Mouse (Mus musculus) liver, embryonic 13.5 days (tissue): ENCODE measurements around the gene Gm17428. TPM values are rescaled to one million over a fixed set of nuclear protein-coding genes. Genes with fewer than 3 reads are reported as not detected.
"Not testable (repeated sequence)": the region's sequence is repeated elsewhere in the genome, so short reads cannot be mapped to it uniquely, and the experiment has no call there.

ENCODE experiments used
- ATAC-seq: fragments of 200-750 bp; cut with Nextera tagmentation; 2 replicates; pipeline ENCODE4 v1.8.0; 2017; ENCODE audit warnings: low read depth, mild to moderate bottlenecking, moderate number of reproducible peaks, moderate library complexity
- DNase-seq: peaks from one replicate; pipeline ENCODE4 v3.0.0; 2022
- H3K27ac ChIP-seq: fragments of 300-500 bp; sonication (generic); 2 replicates; pipeline ENCODE4 v1.5.1; 2015; ENCODE audit warnings: moderate library complexity, mild to moderate bottlenecking, inconsistent platforms
- H3K27me3 ChIP-seq: fragments of 300-500 bp; sonication (generic); 2 replicates; pipeline ENCODE4 v1.6.1; 2015; ENCODE audit warnings: mild to moderate bottlenecking, inconsistent platforms
- H3K36me3 ChIP-seq: fragments of 300-500 bp; sonication (generic); 2 replicates; pipeline ENCODE4 v1.6.1; 2015; ENCODE audit warnings: mild to moderate bottlenecking, inconsistent platforms
- H3K4me1 ChIP-seq: fragments of 300-500 bp; sonication (generic); replicated peaks from 2 replicates; pipeline ENCODE4 v1.6.1; 2015; ENCODE audit warnings: inconsistent platforms
- H3K4me2 ChIP-seq: fragments of 300-500 bp; sonication (generic); 2 replicates; pipeline ENCODE4 v1.6.1; 2015; ENCODE audit warnings: inconsistent platforms, mild to moderate bottlenecking, moderate library complexity
- H3K4me3 ChIP-seq: fragments of 300-500 bp; sonication (generic); replicated peaks from 2 replicates; pipeline ENCODE4 v1.5.1; 2015; ENCODE audit warnings: mild to moderate bottlenecking, inconsistent platforms
- H3K9ac ChIP-seq: fragments of 300-500 bp; sonication (generic); 2 replicates; pipeline ENCODE4 v1.6.1; 2015; ENCODE audit warnings: mild to moderate bottlenecking, inconsistent platforms
- H3K9me3 ChIP-seq: fragments of 300-500 bp; sonication (generic); replicated peaks from 2 replicates; pipeline ENCODE4 v1.6.1; 2016; ENCODE audit warnings: inconsistent platforms
- WGBS: fragments of 180-500 bp; shearing (Covaris S2); methylation state at CpG from one replicate; pipeline ENCODE4 v1.1.7; 2015; ENCODE audit not compliant: insufficient replicate concordance; 5-methylcytosine and 5-hydroxymethylcytosine counted together
- polyA plus RNA-seq: library from polyadenylated mRNA; unstranded; fragments of >200 nt; fragmentation: Nextera tagmentation; extraction: Ambion mirVana; gene quantifications from 2 replicates; pipeline ENCODE4 v1.2.1, GENCODE M21; 2015

Gene Gm17428
- polyA plus RNA-seq, 1 experiment from 2014 or later, result not detected

DNA sequence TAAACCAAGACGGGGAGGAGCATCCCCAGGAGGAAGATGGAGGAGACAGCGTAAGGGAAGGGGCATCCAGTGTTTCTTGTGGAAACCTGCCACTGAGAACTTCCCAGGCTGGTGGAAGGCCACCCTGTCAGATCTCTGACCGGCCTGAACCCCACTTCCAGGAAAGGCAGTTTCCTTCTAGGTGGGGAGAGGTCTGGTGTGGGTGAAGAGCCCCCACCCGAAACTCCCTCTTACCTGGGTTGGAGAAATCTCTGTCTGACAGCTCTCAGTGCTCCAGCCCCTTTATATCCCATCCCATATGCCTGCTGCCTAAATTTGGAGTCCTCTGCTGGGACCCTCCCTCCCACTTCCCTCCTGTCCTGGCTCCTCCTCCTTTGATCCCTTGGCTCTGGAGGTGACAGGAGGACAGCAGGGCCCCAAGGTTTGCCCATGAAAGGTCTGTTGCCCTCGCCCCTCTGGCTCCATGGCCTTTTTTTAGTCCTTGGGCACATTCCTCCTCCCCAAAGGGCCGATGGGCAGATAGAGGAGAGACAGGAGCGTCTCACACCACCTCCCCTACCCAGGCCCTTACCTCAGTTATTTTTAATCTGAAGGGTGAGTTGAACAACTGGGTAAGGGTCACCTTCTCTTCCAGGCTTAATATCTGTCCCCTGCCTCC, 10.3 kb upstream of the Gm17428 start, which contains the start of gene Myh6:
Myh6 (minus strand) TSS at position 608 of the 658 bp plus-strand sequence.
- H3K9me3 ChIP-seq, result no peaks in the 10 kb centered on the region
- 0 out of 2 replicates have a peak, but pooled peaks cover 4% of the 10 kb centered on the region for H3K27me3 ChIP-seq
- H3K9ac ChIP-seq, result no peak within 1 kb of the TSS
- H3K4me2 ChIP-seq, result no peak within 1 kb of the TSS
- H3K36me3 ChIP-seq, result no peaks in the 10 kb centered on the region
- H3K4me1 ChIP-seq, result no peaks in the 10 kb centered on the region
- H3K4me3 ChIP-seq, result no peak within 1 kb of the TSS
- no peak within 1 kb of the TSS for H3K27ac ChIP-seq
- 45% methylated on average over 7 of the region's 7 CpGs for WGBS
- ATAC-seq, result no peak
- no peak for DNase-seq

DNA sequence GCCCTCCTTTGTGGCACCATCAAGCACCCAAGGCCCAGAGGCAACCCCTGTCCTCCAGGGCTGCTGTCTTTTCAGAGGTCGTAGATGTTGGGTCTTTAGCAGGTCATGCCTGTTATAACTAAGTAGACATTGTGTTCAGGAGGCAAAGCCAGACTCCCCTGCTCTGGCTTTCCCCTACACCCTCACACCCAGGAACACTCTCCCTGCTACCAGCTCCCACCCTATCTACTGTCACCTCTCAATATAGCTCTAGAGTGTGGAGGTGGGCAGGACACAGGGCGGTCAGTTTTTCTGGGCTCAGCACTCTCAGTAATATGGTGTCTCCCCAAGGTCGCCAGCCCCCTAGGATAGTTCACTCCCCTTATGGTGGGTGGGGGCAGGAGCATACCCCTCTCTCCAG, 8.9 kb upstream of the Gm17428 start:
- H3K4me1 ChIP-seq, result no peaks in the 10 kb centered on the region
- H3K27me3 ChIP-seq, result 0 out of 2 replicates have a peak, but pooled peaks cover 4% of the 10 kb centered on the region
- H3K36me3 ChIP-seq, result no peaks in the 10 kb centered on the region
- no peak overlapping the region for H3K4me2 ChIP-seq
- no peak overlapping the region for H3K9ac ChIP-seq
- H3K9me3 ChIP-seq, result no peaks in the 10 kb centered on the region
- ATAC-seq (no peak), DNase-seq (no peak)
- H3K27ac ChIP-seq, result no peak overlapping the region
- no peak overlapping the region for H3K4me3 ChIP-seq
- WGBS, result 62% methylated on average over 3 of the region's 3 CpGs

DNA sequence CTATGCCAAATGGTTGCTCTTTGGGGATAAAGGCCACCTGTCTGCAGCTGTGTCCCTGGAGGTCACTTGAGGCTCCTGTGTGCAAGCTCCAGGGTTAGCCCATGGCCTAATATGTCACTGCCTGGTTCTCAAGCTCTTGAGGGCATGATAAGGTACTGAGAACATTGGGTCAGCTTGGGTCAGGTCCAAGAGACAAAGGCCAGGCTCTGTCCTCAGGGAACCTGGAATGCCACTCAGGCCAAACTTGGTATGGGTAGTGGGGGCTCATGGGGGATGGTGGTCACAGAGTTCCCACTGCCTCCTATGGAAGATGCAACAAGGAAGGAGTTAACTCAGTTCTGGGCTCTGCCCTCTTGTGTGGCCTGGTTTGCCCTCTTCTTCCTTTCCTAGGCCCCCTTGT, 8.4 kb upstream of the Gm17428 start:
- H3K36me3 ChIP-seq, result no peaks in the 10 kb centered on the region
- H3K4me3 ChIP-seq, result no peak overlapping the region
- H3K4me1 ChIP-seq, result no peaks in the 10 kb centered on the region
- no peak overlapping the region for H3K9ac ChIP-seq
- ATAC-seq, result no peak
- DNase-seq, result no peak
- no peak overlapping the region for H3K27ac ChIP-seq
- H3K27me3 ChIP-seq, result 0 out of 2 replicates have a peak, but pooled peaks cover 4% of the 10 kb centered on the region
- no peaks in the 10 kb centered on the region for H3K9me3 ChIP-seq
- no peak overlapping the region for H3K4me2 ChIP-seq

DNA sequence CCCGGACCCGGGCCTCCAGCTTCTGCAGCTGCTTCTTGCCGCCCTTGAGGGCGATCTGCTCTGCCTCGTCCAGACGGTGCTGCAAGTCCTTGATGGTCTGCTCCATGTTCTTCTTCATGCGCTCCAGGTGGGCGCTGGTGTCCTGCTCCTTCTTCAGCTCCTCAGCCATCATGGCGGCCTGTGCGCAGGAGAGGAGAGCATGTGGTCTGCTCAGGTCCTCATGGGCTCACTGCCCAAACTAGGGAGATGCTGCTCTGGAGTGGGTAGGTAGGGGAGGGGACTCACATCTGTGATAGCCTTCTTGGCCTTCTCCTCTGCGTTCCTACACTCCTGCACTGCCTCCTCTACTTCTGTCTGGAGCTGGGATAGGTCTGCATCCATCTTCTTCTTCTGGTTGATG, 3.9 kb upstream of the Gm17428 start:
- ATAC-seq, result not testable (repeated sequence)
- WGBS, result 83% methylated on average over 10 of the region's 11 CpGs

DNA sequence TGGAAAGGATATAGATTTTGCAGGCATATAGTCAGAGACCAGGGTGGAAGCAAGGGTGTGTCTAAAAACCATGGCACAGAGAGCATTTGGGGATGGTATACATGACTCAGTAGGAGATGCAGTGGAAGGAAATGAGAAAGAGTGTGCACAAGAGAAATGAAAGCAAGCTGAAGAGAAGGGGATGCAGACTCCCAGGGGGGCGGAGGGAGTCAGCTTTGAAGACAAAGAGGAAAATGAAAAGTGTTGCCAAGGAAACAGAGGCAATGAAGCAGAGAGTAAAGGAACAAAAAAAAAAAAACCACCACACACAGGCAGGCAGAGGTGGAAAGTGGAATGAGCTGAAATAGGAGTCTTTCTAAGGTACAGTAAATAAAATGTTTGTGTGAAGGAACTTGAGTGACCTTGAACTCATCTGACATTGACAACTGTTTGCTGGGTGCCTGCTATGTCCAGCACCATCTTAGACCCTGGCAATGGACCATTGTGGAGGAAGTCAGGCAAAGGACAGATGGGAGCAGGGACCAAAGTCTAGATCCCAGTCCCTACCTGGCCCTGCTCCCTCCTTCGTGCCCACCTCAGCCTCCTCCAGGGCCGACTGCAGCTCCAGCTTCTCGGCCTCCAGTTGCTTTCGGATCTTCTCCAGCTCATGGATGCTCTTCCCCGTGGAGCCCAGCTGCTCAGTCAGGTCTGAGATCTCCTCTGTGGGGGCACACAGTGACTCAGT, 2.5 kb upstream of the Gm17428 start:
- DNase-seq (no peak), ATAC-seq (no peak)
- no peak overlapping the region for H3K4me2 ChIP-seq
- H3K4me3 ChIP-seq, result no peak overlapping the region
- WGBS, result 66% methylated on average over 6 of the region's 6 CpGs
- no peak overlapping the region for H3K9ac ChIP-seq
- H3K27ac ChIP-seq, result no peak overlapping the region
- H3K4me1 ChIP-seq, result no peaks in the 10 kb centered on the region
- H3K27me3 ChIP-seq, result peaks cover 15% of the 10 kb centered on the region
- H3K36me3 ChIP-seq, result no peaks in the 10 kb centered on the region
- no peaks in the 10 kb centered on the region for H3K9me3 ChIP-seq

More for the DNA sequence above, 3.9 kb upstream of the Gm17428 start:
- H3K4me1 ChIP-seq, H3K27me3 ChIP-seq, H3K4me2 ChIP-seq, H3K27ac ChIP-seq, H3K36me3 ChIP-seq, DNase-seq, H3K9me3 ChIP-seq, H3K4me3 ChIP-seq, H3K9ac ChIP-seq: not testable (repeated sequence)

DNA sequence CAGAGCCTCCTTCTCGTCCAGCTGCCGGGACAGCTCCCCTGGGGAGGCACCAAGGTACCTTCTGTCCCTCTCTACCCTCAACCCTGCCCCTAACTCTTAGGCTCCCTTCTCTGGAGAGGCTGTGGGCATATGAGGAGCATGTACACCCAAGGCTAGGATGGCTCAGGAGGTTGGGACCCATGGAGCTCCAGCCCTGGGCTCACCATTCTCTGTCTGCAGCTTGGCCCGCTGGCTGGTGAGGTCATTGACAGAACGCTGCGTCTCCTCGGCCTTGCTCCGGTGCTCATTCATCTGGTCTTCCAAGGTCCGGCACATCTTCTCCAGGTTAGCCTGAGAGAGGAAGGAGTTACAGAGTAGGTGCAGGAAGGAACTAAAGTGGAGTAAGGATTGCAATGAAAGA, 1.9 kb downstream of the Gm17428 start:
- ATAC-seq, result no peak
- no peak overlapping the region for H3K27ac ChIP-seq
- no peaks in the 10 kb centered on the region for H3K36me3 ChIP-seq

DNA sequence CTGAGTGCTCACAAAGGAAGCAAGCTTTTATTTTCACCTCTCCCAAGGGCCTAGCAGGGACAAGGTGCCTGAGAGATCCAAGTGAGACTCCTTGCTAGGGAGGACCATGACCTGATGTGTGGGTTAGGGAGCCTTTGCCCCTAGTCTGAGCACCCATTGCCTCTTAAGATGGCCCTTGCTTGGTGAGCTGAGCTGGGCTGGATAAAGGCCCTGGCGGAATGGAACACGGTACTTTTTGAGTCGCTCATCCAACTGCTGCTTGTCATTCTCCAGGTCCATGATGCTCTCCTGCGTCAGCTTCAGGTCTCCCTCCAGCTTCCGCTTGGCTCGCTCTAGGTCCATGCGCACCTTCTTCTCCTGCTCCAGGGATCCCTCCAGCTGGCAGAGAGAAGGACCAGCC, 5.2 kb downstream of the Gm17428 start:
- H3K4me1 ChIP-seq, result no peaks in the 10 kb centered on the region
- WGBS, result 87% methylated on average over 7 of the region's 7 CpGs
- DNase-seq (no peak), ATAC-seq (no peak)
- no peak overlapping the region for H3K4me3 ChIP-seq
- no peak overlapping the region for H3K4me2 ChIP-seq
- H3K36me3 ChIP-seq, result no peaks in the 10 kb centered on the region
- H3K27ac ChIP-seq, result no peak overlapping the region
- no peaks in the 10 kb centered on the region for H3K9me3 ChIP-seq
- peaks cover 8% of the 10 kb centered on the region for H3K27me3 ChIP-seq
- no peak overlapping the region for H3K9ac ChIP-seq

More for the DNA sequence above, 1.9 kb downstream of the Gm17428 start:
- Histone ChIP-seq H3K9me3 (no peaks in the 10 kb centered on the region), H3K4me2 (no peak overlapping the region), H3K4me1 (no peaks in the 10 kb centered on the region), H3K27me3 (peaks cover 11% of the 10 kb centered on the region), H3K9ac (no peak overlapping the region), H3K4me3 (no peak overlapping the region)
- DNase-seq, result no peak
- WGBS, result 73% methylated on average over 8 of the region's 8 CpGs

DNA sequence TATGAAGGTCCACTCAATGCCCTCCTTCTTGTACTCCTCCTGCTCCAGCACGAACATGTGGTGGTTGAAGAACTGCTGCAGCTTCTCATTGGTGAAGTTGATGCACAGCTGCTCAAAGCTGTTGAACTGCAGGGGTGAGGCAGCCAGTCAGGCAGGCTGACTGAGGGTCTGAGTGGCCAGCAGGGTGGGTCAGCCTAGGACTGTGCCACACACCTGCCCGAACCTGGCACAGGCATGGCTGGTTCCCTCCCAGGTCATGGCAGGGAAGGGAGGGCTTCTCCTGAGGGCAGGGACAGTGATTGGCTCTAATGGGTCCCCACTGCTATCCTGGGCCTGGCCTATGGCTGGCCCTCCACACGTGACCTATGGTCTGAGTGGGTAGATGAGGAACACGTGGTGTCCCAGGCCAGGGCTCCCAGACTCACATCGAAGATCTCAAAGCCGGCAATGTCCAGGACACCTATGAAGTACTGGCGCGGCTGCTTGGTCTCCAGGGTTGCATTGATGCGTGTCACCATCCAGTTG, 11.7 kb downstream of the Gm17428 start:
- not testable (repeated sequence) for ATAC-seq, H3K9me3 ChIP-seq, H3K4me1 ChIP-seq, H3K4me2 ChIP-seq, H3K4me3 ChIP-seq, H3K27me3 ChIP-seq, H3K9ac ChIP-seq, DNase-seq, H3K36me3 ChIP-seq, H3K27ac ChIP-seq
- 69% methylated on average over 9 of the region's 9 CpGs for WGBS

DNA sequence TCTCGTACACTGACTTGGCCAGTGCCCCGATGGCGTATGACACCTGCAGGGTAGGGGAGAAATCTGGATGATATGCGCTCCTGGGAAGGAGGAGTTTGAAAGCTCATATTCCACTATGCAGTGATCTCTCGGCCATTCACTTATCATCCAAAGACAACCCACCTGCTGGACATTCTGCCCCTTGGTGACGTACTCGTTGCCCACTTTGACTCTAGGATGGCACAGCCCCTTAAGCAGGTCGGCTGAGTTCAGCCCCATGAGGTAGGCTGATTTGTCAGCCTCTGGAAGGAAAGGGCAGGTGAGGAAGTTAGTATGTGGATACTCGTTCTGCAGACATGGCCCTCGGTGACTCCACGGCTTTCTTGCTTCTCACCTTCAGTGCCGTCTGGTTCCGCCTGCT, 12.1 kb downstream of the Gm17428 start:
- H3K27ac ChIP-seq, result no peak overlapping the region
- H3K27me3 ChIP-seq, result no peaks in the 10 kb centered on the region
- ATAC-seq, result no peak
- H3K4me2 ChIP-seq, result no peak overlapping the region
- DNase-seq, result no peak
- no peaks in the 10 kb centered on the region for H3K4me1 ChIP-seq
- H3K9me3 ChIP-seq, result no peaks in the 10 kb centered on the region
- no peaks in the 10 kb centered on the region for H3K36me3 ChIP-seq
- no peak overlapping the region for H3K9ac ChIP-seq
- WGBS, result 69% methylated on average over 13 of the region's 13 CpGs
- no peak overlapping the region for H3K4me3 ChIP-seq

DNA sequence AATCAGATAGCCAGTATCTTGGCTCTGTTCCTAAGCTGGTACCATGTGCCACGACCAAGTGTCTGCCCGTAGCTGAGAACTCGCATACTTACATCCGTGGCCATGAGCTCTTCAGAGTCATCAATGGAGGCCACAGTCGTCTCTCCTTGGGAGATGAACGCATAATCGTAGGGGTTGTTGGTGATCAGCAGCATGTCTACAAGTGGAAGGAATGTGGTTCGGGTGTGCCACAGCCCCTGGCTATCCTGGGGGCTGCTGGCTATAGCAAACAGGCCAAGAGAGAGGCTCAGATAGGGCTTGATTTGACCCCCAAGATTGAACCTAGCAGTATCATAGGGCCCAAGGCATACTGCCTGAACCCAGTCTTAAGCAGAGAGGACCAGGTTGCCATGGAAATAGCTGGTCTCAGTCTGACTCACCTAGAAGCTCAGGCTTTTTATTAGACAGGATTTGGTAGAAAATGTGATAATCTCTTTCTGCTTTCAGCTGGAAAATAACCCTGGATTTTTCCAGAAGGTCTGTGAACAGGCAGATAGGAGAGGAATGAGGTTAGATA, 13.2 kb downstream of the Gm17428 start:
- 68% methylated on average over 8 of the region's 8 CpGs for WGBS
- H3K27ac ChIP-seq, result no peak overlapping the region
- no peaks in the 10 kb centered on the region for H3K9me3 ChIP-seq
- no peaks in the 10 kb centered on the region for H3K27me3 ChIP-seq
- no peaks in the 10 kb centered on the region for H3K36me3 ChIP-seq
- no peak for ATAC-seq
- no peak for DNase-seq
- no peaks in the 10 kb centered on the region for H3K4me1 ChIP-seq
- no peak overlapping the region for H3K4me3 ChIP-seq
- H3K4me2 ChIP-seq, result no peak overlapping the region
- no peak overlapping the region for H3K9ac ChIP-seq

DNA sequence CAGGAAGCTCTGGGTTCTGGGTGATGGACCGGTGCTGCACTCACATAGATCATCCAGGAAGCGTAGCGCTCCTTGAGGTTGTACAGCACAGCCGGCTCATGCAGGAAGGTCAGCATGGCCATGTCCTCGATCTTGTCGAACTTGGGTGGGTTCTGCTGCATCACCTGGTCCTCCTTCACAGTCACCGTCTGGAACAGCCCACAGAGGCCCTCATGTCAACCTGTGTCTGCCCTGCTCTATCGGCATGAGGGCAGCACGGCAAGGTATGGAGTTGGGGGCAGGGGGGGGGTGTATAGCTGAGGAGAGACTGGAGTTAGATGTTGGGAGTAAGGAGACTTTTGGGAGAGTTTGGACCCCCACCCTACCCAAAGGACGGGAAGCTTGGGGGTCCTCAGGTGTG, 15.5 kb downstream of the Gm17428 start:
- Histone ChIP-seq H3K27ac (no peak overlapping the region), H3K4me1 (no peaks in the 10 kb centered on the region), H3K27me3 (peaks cover 6% of the 10 kb centered on the region; the same call in 1 of the 2 replicates), H3K9ac (no peak overlapping the region), H3K36me3 (no peaks in the 10 kb centered on the region), H3K9me3 (no peaks in the 10 kb centered on the region), H3K4me2 (no peak overlapping the region), H3K4me3 (no peak overlapping the region)
- 78% methylated on average over 10 of the region's 10 CpGs for WGBS
- DNase-seq (no peak), ATAC-seq (no peak)
